Mouse (Mus musculus): ENCODE data around the gene Cyp2w1. TPM values are rescaled to one million over a fixed set of nuclear protein-coding genes. Genes with fewer than 3 reads are reported as not detected.

Gene Cyp2w1
- polyA plus RNA-seq, 1 experiment = not detected

DNA sequence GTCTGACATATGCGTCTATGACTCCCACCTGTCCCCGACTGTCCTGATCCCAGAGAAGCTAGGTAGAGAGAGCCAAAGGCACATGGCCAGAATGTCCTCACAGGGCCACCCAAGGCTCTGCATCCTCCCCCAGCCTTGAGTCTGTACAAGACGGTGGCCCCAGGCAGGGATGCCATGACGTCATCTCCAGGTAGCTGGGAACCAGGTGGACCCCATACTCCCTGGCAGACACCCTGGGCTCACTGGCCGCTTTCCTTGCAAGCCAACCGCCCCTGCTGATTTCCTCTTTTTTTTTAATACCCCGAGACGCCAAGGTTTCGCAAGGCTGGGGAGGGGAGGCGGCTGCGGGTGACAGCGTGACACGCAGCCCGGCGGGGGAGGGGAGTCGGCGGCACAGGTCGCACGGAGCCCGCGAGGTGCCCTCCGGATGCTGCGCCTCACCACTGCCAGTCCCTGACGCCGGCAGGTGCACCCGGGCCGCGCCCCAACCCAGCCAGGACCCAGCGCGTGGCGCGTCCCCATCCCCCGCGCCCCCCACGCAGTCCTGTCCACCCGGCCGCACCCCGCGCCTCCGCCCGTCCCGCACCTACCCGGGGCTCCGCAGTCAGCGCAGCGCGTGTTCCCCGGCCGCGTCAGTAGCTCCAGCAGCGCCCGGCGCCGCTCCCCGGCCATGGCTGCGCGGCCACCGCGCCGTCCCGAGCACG is 27.6 kb upstream of the Cyp2w1 start:
- Histone ChIP-seq H3K27ac (ENCODE audit: control insufficient read depth, insufficient read depth, low read depth, low read length) (no peak overlapping the region), H3K36me3 (ENCODE audit: control insufficient read depth, insufficient read depth, low read length) (no peaks in the 10 kb centered on the region), H3K4me1 (ENCODE audit: control insufficient read depth, insufficient read depth, low read length) (peaks cover 19% of the 10 kb centered on the region), H3K4me3 (ENCODE audit: control insufficient read depth, low read depth, low read length) (peak overlapping the region; percentile 80), H3K27me3 (ENCODE audit: control insufficient read depth, insufficient read depth, low read length) (no peaks in the 10 kb centered on the region)
- TF ChIP-seq POLR2A (IDR thresholded peaks at IDR 0.05; ENCODE audit: control insufficient read depth, low read depth, low read length) (no peak), CTCF (IDR thresholded peaks at IDR 0.05; ENCODE audit: control insufficient read depth, insufficient read depth, insufficient replicate concordance, low read depth, low read length) (no peak)

DNA sequence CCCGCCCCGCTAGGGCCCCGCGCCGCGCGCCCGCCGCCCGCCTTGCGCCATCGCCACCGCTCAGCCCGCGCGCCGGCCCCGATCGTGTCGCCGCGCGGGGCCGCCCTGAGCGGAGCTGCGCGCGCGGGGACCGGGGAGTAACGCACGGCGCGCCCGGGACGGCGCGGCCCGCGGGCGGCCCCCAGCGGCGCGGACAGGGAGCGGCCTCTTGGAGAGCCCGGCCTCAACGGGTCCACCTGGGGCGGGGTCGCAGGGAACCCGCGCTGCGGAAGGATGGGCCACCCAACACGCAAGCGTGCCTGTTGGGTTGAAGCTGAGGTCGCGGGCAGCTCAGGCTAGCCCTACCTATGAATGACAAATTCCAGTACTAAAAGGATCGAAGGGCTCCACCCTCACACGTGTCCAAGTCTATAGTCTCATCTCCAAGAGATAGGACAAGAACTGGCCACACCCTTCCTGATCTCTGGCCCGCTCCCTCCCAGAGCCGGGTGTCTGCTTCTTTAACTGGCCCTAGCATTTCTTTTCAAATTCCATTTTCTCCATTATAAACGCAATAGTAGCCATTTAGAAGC is 26.9 kb upstream of the Cyp2w1 start, which contains the start of gene Adap1:
Adap1 (minus strand) TSS at position 228 of the 572 bp plus-strand sequence.
- Histone ChIP-seq H3K36me3 (ENCODE audit: control insufficient read depth, insufficient read depth, low read length) (no peaks in the 10 kb centered on the region), H3K27me3 (ENCODE audit: control insufficient read depth, insufficient read depth, low read length) (no peaks in the 10 kb centered on the region), H3K27ac (ENCODE audit: control insufficient read depth, insufficient read depth, low read depth, low read length) (peak within 1 kb of the TSS; percentile 79), H3K4me3 (ENCODE audit: control insufficient read depth, low read depth, low read length) (peak within 1 kb of the TSS; percentile 80), H3K4me1 (ENCODE audit: control insufficient read depth, insufficient read depth, low read length) (peaks cover 19% of the 10 kb centered on the region)
- TF ChIP-seq POLR2A (IDR thresholded peaks at IDR 0.05; ENCODE audit: control insufficient read depth, low read depth, low read length) (peak; percentile 57), CTCF (IDR thresholded peaks at IDR 0.05; ENCODE audit: control insufficient read depth, insufficient read depth, insufficient replicate concordance, low read depth, low read length) (0 out of 2 replicates have a peak, but pooled peaks have one; percentile 18)

- Histone ChIP-seq H3K27me3 (ENCODE audit: control insufficient read depth, insufficient read depth, low read length) (no peaks in the 10 kb centered on the region), H3K27ac (ENCODE audit: control insufficient read depth, insufficient read depth, low read depth, low read length) (peak overlapping the region; percentile 79), H3K36me3 (ENCODE audit: control insufficient read depth, insufficient read depth, low read length) (no peaks in the 10 kb centered on the region), H3K4me3 (ENCODE audit: control insufficient read depth, low read depth, low read length) (peak overlapping the region; percentile 80), H3K4me1 (ENCODE audit: control insufficient read depth, insufficient read depth, low read length) (peaks cover 19% of the 10 kb centered on the region)
- TF ChIP-seq CTCF (IDR thresholded peaks at IDR 0.05; ENCODE audit: control insufficient read depth, insufficient read depth, insufficient replicate concordance, low read depth, low read length) = no peak
- TF ChIP-seq POLR2A (IDR thresholded peaks at IDR 0.05; ENCODE audit: control insufficient read depth, low read depth, low read length) = no peak
These were observed 26.2 kb upstream of the Cyp2w1 start for GRCm38 (mm10) chr5:139326111-139326696.

- Histone ChIP-seq H3K36me3 (ENCODE audit: control insufficient read depth, insufficient read depth, low read length) (no peaks in the 10 kb centered on the region), H3K4me1 (ENCODE audit: control insufficient read depth, insufficient read depth, low read length) (peaks cover 22% of the 10 kb centered on the region), H3K27me3 (ENCODE audit: control insufficient read depth, insufficient read depth, low read length) (no peaks in the 10 kb centered on the region), H3K27ac (ENCODE audit: control insufficient read depth, insufficient read depth, low read depth, low read length) (no peak overlapping the region), H3K4me3 (ENCODE audit: control insufficient read depth, low read depth, low read length) (no peak overlapping the region)
- no peak for TF ChIP-seq CTCF (IDR thresholded peaks at IDR 0.05; ENCODE audit: control insufficient read depth, insufficient read depth, insufficient replicate concordance, low read depth, low read length)
- no peak for TF ChIP-seq POLR2A (IDR thresholded peaks at IDR 0.05; ENCODE audit: control insufficient read depth, low read depth, low read length)
These were observed 25.3 kb upstream of the Cyp2w1 start for GRCm38 (mm10) chr5:139326986-139327633.

- no peaks in the 10 kb centered on the region for H3K36me3 ChIP-seq (ENCODE audit: control insufficient read depth, insufficient read depth, low read length)
- H3K4me3 ChIP-seq (ENCODE audit: control insufficient read depth, low read depth, low read length) = no peak overlapping the region
- peaks cover 22% of the 10 kb centered on the region for H3K4me1 ChIP-seq (ENCODE audit: control insufficient read depth, insufficient read depth, low read length)
- TF ChIP-seq CTCF (IDR thresholded peaks at IDR 0.05; ENCODE audit: control insufficient read depth, insufficient read depth, insufficient replicate concordance, low read depth, low read length) = no peak
- no peak for TF ChIP-seq POLR2A (IDR thresholded peaks at IDR 0.05; ENCODE audit: control insufficient read depth, low read depth, low read length)
- H3K27me3 ChIP-seq (ENCODE audit: control insufficient read depth, insufficient read depth, low read length) = no peaks in the 10 kb centered on the region
- H3K27ac ChIP-seq (ENCODE audit: control insufficient read depth, insufficient read depth, low read depth, low read length) = no peak overlapping the region
These were observed 24.8 kb upstream of the Cyp2w1 start for GRCm38 (mm10) chr5:139327634-139328020.

GRCm38 (mm10) chr5:139330766-139331165 is 21.7 kb upstream of the Cyp2w1 start:
- Histone ChIP-seq H3K4me3 (ENCODE audit: control insufficient read depth, low read depth, low read length) (no peak overlapping the region), H3K27ac (ENCODE audit: control insufficient read depth, insufficient read depth, low read depth, low read length) (no peak overlapping the region), H3K4me1 (ENCODE audit: control insufficient read depth, insufficient read depth, low read length) (peaks cover 4% of the 10 kb centered on the region; the same call in 1 of the 2 replicates), H3K27me3 (ENCODE audit: control insufficient read depth, insufficient read depth, low read length) (no peaks in the 10 kb centered on the region), H3K36me3 (ENCODE audit: control insufficient read depth, insufficient read depth, low read length) (no peaks in the 10 kb centered on the region)
- TF ChIP-seq POLR2A (IDR thresholded peaks at IDR 0.05; ENCODE audit: control insufficient read depth, low read depth, low read length) (no peak), CTCF (IDR thresholded peaks at IDR 0.05; ENCODE audit: control insufficient read depth, insufficient read depth, insufficient replicate concordance, low read depth, low read length) (no peak)

DNA sequence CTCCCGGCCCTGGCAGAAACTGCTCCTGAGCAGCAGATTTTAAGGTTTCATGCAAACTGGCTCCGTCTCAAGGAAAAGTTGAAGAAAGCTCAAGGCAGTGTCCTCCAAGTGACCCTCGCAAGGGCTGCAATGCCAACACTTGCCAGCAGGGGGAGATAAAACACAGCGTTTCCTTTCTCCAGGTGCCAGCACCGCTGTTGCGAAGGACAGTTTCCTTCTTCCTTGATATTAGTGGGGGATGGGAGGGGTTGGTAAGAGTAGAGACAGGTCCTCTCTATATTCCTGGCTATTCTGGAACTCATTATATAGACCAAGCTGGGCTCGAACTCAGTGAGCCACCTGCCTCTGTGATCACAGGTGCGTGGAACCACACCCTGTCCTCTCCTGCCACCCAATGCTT is 20.7 kb upstream of the Cyp2w1 start:
- H3K27me3 ChIP-seq (ENCODE audit: control insufficient read depth, insufficient read depth, low read length) = no peaks in the 10 kb centered on the region
- H3K4me1 ChIP-seq (ENCODE audit: control insufficient read depth, insufficient read depth, low read length) = peaks cover 2% of the 10 kb centered on the region; the same call in 1 of the 2 replicates
- H3K27ac ChIP-seq (ENCODE audit: control insufficient read depth, insufficient read depth, low read depth, low read length) = no peak overlapping the region
- no peaks in the 10 kb centered on the region for H3K36me3 ChIP-seq (ENCODE audit: control insufficient read depth, insufficient read depth, low read length)
- H3K4me3 ChIP-seq (ENCODE audit: control insufficient read depth, low read depth, low read length) = no peak overlapping the region
- TF ChIP-seq POLR2A (IDR thresholded peaks at IDR 0.05; ENCODE audit: control insufficient read depth, low read depth, low read length) (no peak), CTCF (IDR thresholded peaks at IDR 0.05; ENCODE audit: control insufficient read depth, insufficient read depth, insufficient replicate concordance, low read depth, low read length) (peak; percentile 99)

Measured in testis, adult 2 months (tissue).